ENCODE assay signal across 8 mouse cellular contexts in genomic region chr7:24082457-24083235, GRCm38 (mm10). TPM values are rescaled to one million over a fixed set of nuclear protein-coding genes. Genes with fewer than 3 reads are reported as not detected.
A peak's percentile ranks its signal among the peaks of the same experiment; 100 is the strongest.
DNase-seq lines count a peak whose midpoint lies in the region; ATAC-seq and TF ChIP-seq lines count a peak whose summit lies in the region.

No protein-coding gene starts in this region.

- TF ChIP-seq POLR2A in cerebellum, adult 2 months (IDR thresholded peaks at IDR 0.05; ENCODE audit: borderline replicate concordance, insufficient read depth, low read length): no peak
- no peak for TF ChIP-seq POLR2A in spleen, adult 2 months (IDR thresholded peaks at IDR 0.05; ENCODE audit: low read depth, low read length)

- TF ChIP-seq CTCF in cerebellum, adult 2 months (IDR thresholded peaks at IDR 0.05; ENCODE audit: borderline replicate concordance, insufficient read depth, low read depth, low read length): no peak
- no peak for TF ChIP-seq CTCF in spleen, adult 2 months (IDR thresholded peaks at IDR 0.05; ENCODE audit: extremely low read depth, insufficient read depth, insufficient read length, insufficient replicate concordance)

- peak; percentile 24 for ATAC-seq in forebrain, embryonic 15.5 days (replicated peaks)
- ATAC-seq in neural tube, embryonic 11.5 days (ENCODE audit: insufficient read depth, low FRiP score, low TSS enrichment): peak; percentile 9; the same call in 1 of the 2 replicates

- H3K4me2 ChIP-seq in forebrain, embryonic 15.5 days (replicated peaks): peak overlapping the region; percentile 71
- H3K4me2 ChIP-seq in neural tube, embryonic 11.5 days (ENCODE audit: low read depth): peak overlapping the region; percentile 57

- H3K9ac ChIP-seq in forebrain, embryonic 15.5 days (replicated peaks): peak overlapping the region; percentile 70
- H3K9ac ChIP-seq in neural tube, embryonic 11.5 days (ENCODE audit: low read length): peak overlapping the region; percentile 52

- DNase-seq in cerebellum, adult 2 months: no peak
- no peak for DNase-seq in cerebellum, adult 18-20 months
- DNase-seq in spleen, adult 2 months (ENCODE audit: low read depth in 1 of 2, low spot score in 2 of 2): no peak
- no peak for DNase-seq in spleen, postnatal 36 days (ENCODE audit: low spot score in 2 of 2)
- DNase-seq in limb, embryonic 10.5 days (ENCODE audit: low spot score): peak; percentile 30
- DNase-seq in neural tube, embryonic 11.5 days (ENCODE audit: low spot score): no peak
- no peak for DNase-seq in gastrocnemius, postnatal 4 days (ENCODE audit: low spot score in 2 of 2)

- 0 out of 2 replicates have a peak overlapping the region, but pooled peaks have one; percentile 43 for H3K27ac ChIP-seq in cerebellum, adult 2 months (ENCODE audit: insufficient read depth, low read length)
- peak overlapping the region; percentile 91 for H3K27ac ChIP-seq in spleen, adult 2 months (ENCODE audit: insufficient read depth, low read length)
- H3K27ac ChIP-seq in forebrain, embryonic 15.5 days (replicated peaks): peak overlapping the region; percentile 87
- H3K27ac ChIP-seq in limb, embryonic 10.5 days: peak overlapping the region; percentile 85
- H3K27ac ChIP-seq in neural tube, embryonic 11.5 days (ENCODE audit: low read depth, low read length): 0 out of 2 replicates have a peak overlapping the region, but pooled peaks have one; percentile 58

- WGBS in cerebellum, adult 2 months: 45% methylated on average over 15 of the region's 15 CpGs
- WGBS in spleen, adult 2 months: 30% methylated on average over 15 of the region's 15 CpGs
- WGBS in forebrain, embryonic 15.5 days: 55% methylated on average over 15 of the region's 15 CpGs
- 63% methylated on average over 15 of the region's 15 CpGs for WGBS in limb, embryonic 10.5 days
- 59% methylated on average over 15 of the region's 15 CpGs for WGBS in neural tube, embryonic 11.5 days

- H3K4me1 ChIP-seq in cerebellum, adult 2 months (ENCODE audit: control insufficient read depth, insufficient read depth, low read length): peaks cover 6% of the 10 kb centered on the region; the same call in 1 of the 2 replicates
- H3K4me1 ChIP-seq in spleen, adult 2 months (ENCODE audit: control insufficient read depth, insufficient read depth, insufficient read length): peaks cover 9% of the 10 kb centered on the region; the same call in 1 of the 2 replicates
- H3K4me1 ChIP-seq in forebrain, embryonic 15.5 days: peaks cover 19% of the 10 kb centered on the region
- H3K4me1 ChIP-seq in limb, embryonic 10.5 days: peaks cover 14% of the 10 kb centered on the region
- H3K4me1 ChIP-seq in neural tube, embryonic 11.5 days (ENCODE audit: control insufficient read depth, insufficient read depth, low read length): no peaks in the 10 kb centered on the region; the same call in 1 of the 2 replicates

- peak overlapping the region; percentile 85 for H3K4me3 ChIP-seq in cerebellum, adult 2 months (replicated peaks; ENCODE audit: insufficient read depth, low read depth, low read length)
- peak overlapping the region; percentile 80 for H3K4me3 ChIP-seq in spleen, adult 2 months (ENCODE audit: extremely low read depth, insufficient read depth, insufficient read length)
- H3K4me3 ChIP-seq in forebrain, embryonic 15.5 days: peak overlapping the region; percentile 72
- H3K4me3 ChIP-seq in limb, embryonic 10.5 days: peak overlapping the region; percentile 68
- H3K4me3 ChIP-seq in neural tube, embryonic 11.5 days (ENCODE audit: low read depth, low read length): peak overlapping the region; percentile 51

- no peaks in the 10 kb centered on the region for H3K9me3 ChIP-seq in forebrain, embryonic 15.5 days
- H3K9me3 ChIP-seq in limb, embryonic 10.5 days (replicated peaks): peaks cover 6% of the 10 kb centered on the region
- peaks cover 16% of the 10 kb centered on the region; the same call in 1 of the 2 replicates for H3K9me3 ChIP-seq in neural tube, embryonic 11.5 days (ENCODE audit: control insufficient read depth, low read length)

- no peaks in the 10 kb centered on the region for H3K36me3 ChIP-seq in spleen, adult 2 months (ENCODE audit: control insufficient read depth, insufficient read depth, low read length)
- H3K36me3 ChIP-seq in forebrain, embryonic 15.5 days: peaks cover 23% of the 10 kb centered on the region
- H3K36me3 ChIP-seq in limb, embryonic 10.5 days: peaks cover 42% of the 10 kb centered on the region
- peaks cover 19% of the 10 kb centered on the region for H3K36me3 ChIP-seq in neural tube, embryonic 11.5 days (ENCODE audit: control insufficient read depth, insufficient read depth, low read length)

- no peaks in the 10 kb centered on the region for H3K27me3 ChIP-seq in cerebellum, adult 2 months (ENCODE audit: control insufficient read depth, insufficient read depth, low read length)
- no peaks in the 10 kb centered on the region for H3K27me3 ChIP-seq in spleen, adult 2 months (ENCODE audit: control insufficient read depth, insufficient read depth, low read length)
- no peaks in the 10 kb centered on the region for H3K27me3 ChIP-seq in forebrain, embryonic 15.5 days
- H3K27me3 ChIP-seq in limb, embryonic 10.5 days (ENCODE audit: low read depth, poor library complexity, severe bottlenecking): no peaks in the 10 kb centered on the region
- H3K27me3 ChIP-seq in neural tube, embryonic 11.5 days (ENCODE audit: control insufficient read depth, insufficient read depth, low read length): no peaks in the 10 kb centered on the region

RNA-seq across cellular contexts. Expression of gene Zfp180, which starts 0.9 kb away (rescaled TPM):
- polyA plus RNA-seq in cerebellum, adult 2 months (2012; rRNA removed): 35.3 and 36.3 TPM in 2 replicates
- 9.7 and 11.0 TPM in 2 replicates for polyA plus RNA-seq in spleen, adult 2 months (2012; rRNA removed)
- polyA plus RNA-seq in forebrain, embryonic 15.5 days (2015; fragmentation: Nextera tagmentation; extraction: Ambion mirVana): 35.9 and 39.5 TPM in 2 replicates
- 26.8 and 30.2 TPM in 2 replicates for polyA plus RNA-seq in limb, embryonic 10.5 days (2016; fragmentation: Nextera tagmentation; extraction: Ambion mirVana)
- polyA plus RNA-seq in neural tube, embryonic 11.5 days (2014; fragmentation: Nextera tagmentation; extraction: Ambion mirVana): 31.9 and 37.7 TPM in 2 replicates
- total RNA-seq in gastrocnemius, postnatal 4 days (2021): 1 to 10 TPM; 9.1 TPM

RNA-seq across cellular contexts. Expression of gene Zfp112, which starts 29.5 kb away (rescaled TPM):
- 7.7 and 8.1 TPM in 2 replicates for polyA plus RNA-seq in cerebellum, adult 2 months (2012; rRNA removed)
- 0.25 and 0.45 TPM in 2 replicates for polyA plus RNA-seq in spleen, adult 2 months (2012; rRNA removed)
- polyA plus RNA-seq in forebrain, embryonic 15.5 days (2015; fragmentation: Nextera tagmentation; extraction: Ambion mirVana): 10.4 and 11.0 TPM in 2 replicates
- polyA plus RNA-seq in limb, embryonic 10.5 days (2016; fragmentation: Nextera tagmentation; extraction: Ambion mirVana): 2.5 and 4.3 TPM in 2 replicates
- 3.6 and 4.4 TPM in 2 replicates for polyA plus RNA-seq in neural tube, embryonic 11.5 days (2014; fragmentation: Nextera tagmentation; extraction: Ambion mirVana)
- 1 to 10 TPM; 4.4 to 4.5 TPM for total RNA-seq in gastrocnemius, postnatal 4 days (2021)

RNA-seq across cellular contexts. Expression of gene Vmn1r183, which starts 29.6 kb away (rescaled TPM):
- polyA plus RNA-seq in cerebellum, adult 2 months (2012; rRNA removed): not detected in 2 replicates
- not detected in 2 replicates for polyA plus RNA-seq in spleen, adult 2 months (2012; rRNA removed)
- not detected in 2 replicates for polyA plus RNA-seq in forebrain, embryonic 15.5 days (2015; fragmentation: Nextera tagmentation; extraction: Ambion mirVana)
- polyA plus RNA-seq in limb, embryonic 10.5 days (2016; fragmentation: Nextera tagmentation; extraction: Ambion mirVana): not detected in 2 replicates
- not detected in 2 replicates for polyA plus RNA-seq in neural tube, embryonic 11.5 days (2014; fragmentation: Nextera tagmentation; extraction: Ambion mirVana)
- total RNA-seq in gastrocnemius, postnatal 4 days (2021): not detected

RNA-seq across cellular contexts. Expression of gene Zfp235, which starts 51.3 kb away (rescaled TPM):
- 20.2 and 21.4 TPM in 2 replicates for polyA plus RNA-seq in cerebellum, adult 2 months (2012; rRNA removed)
- polyA plus RNA-seq in spleen, adult 2 months (2012; rRNA removed): 2.5 and 6.0 TPM in 2 replicates
- 23.2 and 27.3 TPM in 2 replicates for polyA plus RNA-seq in forebrain, embryonic 15.5 days (2015; fragmentation: Nextera tagmentation; extraction: Ambion mirVana)
- polyA plus RNA-seq in limb, embryonic 10.5 days (2016; fragmentation: Nextera tagmentation; extraction: Ambion mirVana): 12.7 and 15.7 TPM in 2 replicates
- polyA plus RNA-seq in neural tube, embryonic 11.5 days (2014; fragmentation: Nextera tagmentation; extraction: Ambion mirVana): 16.9 and 20.8 TPM in 2 replicates
- 1 to 10 TPM; 6.1 to 8.6 TPM for total RNA-seq in gastrocnemius, postnatal 4 days (2021)
